Mouse (Mus musculus) A20 (cell line): ENCODE measurements at regions not wholly inside any gene's neighbourhood (a gene's known extent, or its start where the extent isn't known, plus 50 kb on each side); places are given as distances from the start of the nearest gene placed in this dataset.

Experiments used
- DNase-seq: peaks from one replicate; pipeline ENCODE4 v3.0.0-alpha.2; 2011; ENCODE audit warnings: low read depth, low spot score

DNA sequence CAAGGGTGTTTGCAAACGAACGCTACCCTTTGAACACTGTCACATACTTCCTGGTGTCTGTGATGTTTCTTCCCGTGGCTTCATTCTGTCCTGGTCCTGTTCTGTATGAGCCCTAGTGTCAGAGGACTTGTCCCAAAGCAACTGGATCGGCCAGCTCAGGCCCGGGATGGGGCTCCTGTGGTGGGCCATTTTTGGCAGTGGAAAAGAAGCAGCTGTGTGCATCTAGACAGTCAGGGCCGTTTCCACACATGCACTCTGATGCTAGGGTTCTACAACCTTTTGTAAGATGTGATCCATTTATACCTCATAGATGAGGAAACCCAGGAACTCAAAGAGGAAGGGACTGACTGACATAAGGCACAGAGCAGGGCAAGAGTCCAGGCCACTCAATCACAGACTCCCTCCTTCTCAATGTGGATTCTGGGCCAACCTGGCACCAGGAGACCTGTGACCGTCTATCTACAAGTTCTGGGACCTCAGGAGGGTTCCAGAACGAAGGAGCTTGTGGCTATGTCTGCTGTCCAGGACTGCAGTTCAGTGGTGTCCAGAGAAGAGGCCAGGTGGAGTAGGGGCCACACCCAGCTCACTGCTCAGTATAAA lies 155.2 kb downstream of the Trim29 start:
- no peak for DNase-seq

DNA sequence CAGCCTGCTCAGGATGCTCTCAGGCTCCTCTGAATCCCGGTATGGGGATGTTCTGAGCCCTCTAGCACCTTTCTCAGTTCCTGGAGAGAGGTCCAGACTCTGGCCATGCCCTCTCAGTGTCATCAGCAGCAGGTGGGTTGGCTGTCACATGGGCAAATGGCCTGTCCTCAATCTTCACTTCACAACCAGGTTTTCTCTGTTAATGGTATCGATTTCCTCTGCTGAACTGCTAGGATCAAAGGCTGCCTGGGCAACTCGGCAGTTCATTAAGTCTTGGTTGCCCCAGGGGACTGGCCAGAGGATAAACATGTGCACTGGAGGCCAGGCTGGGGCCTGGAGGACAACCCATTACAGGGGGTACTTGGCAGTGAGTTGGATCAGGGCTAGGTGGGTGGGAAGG lies 156.2 kb downstream of the Trim29 start:
- no peak for DNase-seq

DNA sequence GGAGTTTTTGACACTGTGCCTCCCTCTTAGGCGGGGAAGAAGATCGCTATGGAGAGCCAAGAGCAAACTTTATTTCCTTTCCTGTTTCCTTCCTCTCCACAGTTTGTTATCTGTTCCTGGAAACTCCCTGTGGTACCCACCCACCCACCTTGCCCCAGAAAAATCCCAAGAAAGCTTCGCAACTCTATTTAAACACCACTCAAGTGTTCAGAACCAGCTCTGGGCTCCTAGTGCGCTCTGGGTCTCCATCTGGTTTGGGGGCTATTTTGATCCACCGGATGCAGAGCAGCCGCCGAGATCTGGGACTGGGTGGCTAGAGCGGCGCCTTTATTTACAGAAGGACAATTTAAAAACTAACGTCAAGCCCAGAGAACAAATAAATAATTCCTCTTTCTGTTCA lies 158.6 kb downstream of the Trim29 start:
- no peak for DNase-seq

DNA sequence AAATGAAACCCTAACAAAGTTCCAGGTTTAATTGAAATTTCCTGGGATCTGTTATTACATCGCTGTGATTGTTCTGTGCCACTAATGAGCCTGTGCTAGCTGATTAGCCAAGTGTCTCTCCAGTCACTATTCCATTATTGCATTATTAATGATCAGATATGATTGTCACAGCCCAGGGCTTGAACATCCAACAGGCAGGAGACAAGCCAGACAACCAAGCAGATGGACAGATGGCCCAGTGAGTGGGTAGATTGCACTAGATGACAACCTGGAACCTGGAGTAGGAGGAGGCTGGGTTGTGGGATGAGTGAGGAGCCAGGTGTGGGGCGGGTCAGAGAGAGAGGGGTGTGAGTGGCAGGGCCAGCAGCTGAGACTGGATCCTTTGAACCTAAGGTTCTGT lies 161.6 kb downstream of the Trim29 start:
- no peak for DNase-seq

DNA sequence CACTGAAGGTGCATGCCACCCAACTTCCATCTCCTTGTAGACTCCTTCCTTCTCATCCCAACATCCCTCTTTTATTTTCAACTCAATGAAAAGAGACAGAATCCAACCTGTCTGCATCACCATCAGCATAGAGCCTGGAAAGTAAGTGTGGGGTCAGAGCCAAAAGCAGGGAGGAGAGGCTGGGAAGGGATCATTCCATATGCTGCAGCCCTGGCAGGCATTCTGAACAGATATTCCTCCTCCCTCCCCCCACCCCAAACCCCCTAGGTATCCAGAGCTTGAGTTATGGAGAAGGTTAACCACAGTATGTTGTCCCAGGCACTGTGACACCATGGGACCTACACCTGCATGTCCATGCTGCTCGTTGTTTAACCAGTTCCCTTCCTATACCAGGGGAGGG lies 162.5 kb downstream of the Trim29 start:
- DNase-seq = no peak

DNA sequence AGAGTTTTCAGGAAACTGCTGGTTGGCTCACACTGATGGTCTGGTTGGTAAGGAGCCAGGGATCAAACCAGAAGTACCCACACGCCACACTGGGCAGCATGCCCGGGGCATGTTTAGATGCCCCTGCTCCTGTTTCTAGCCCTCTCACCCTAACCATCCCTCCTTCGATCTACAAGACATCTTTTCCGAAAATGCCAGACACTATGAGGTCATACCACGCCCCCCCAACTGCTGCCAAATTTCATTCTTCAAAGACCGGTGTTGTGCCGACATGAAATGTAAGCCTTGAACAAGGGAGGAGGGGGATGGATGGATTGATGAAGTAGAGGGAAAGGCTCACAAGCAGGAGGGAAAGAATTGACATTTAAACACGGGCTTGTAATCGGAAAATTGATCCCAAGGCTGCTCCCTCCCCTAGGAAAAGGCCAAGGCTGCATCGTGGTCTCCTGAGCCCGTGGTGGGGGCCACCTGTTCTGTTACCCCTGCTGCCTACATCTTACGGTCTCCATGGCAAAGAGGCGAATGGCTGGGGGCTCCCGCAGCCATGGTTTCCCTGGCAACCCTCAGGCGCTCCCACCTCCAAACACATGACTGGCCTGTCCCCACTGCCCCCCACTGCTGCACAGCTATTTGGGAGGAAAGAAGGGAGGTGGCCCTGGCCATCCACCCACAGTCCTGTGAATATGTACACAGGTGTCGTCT lies 163.1 kb downstream of the Trim29 start:
- no peak for DNase-seq

DNA sequence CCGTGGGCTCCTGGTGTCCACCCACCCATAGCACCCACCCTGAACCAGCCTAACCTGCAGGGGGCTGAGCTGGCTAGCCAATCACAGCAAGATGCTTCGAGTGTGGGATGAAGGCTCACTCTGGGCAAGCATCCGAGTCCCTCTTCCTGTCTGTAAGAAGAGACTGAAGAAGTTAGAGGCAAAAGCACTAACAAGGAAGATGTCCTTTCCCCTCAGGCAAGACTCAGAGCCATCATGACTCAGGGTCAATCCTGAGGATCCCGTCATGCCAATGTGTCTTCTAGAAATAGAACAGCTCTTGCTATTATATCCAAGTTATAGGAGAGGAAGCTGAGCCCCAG lies 163.6 kb downstream of the Trim29 start:
- DNase-seq = no peak

DNA sequence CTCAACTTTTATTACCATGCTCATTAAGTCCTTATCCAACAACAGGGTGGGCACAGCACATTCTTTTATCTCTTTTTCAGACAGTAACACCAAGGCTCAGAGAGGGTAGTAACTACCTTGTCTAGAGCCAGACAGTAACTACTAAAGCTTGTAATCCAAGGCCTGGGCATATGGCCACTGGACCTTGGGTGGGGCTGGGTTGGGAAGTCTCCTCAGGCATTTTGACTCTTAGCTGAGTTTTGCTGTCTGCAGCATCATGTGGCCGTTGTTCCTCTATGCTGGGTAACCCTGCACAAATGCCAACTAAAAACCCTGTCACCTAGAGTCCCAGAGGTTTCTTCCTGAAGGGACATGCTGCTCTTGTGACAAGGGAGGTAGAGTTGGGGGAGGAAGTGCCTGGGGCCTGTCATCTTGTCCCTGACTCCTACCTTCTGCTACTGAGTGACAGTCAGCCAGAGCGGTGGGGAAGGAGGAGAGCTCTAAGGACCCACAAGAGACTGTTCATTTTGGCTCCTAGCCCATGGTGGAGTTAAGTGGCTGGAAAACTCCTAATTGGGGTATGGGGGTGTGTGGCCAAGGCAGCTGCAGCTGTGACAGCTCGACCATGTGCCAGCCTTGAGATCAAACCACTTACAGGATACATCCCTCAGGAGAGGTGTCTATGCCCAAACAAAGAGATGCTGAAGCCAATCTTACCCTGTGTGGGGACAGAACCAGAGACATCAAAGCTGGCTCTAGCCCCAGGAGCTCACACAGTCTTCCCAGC lies 170.4 kb downstream of the Trim29 start:
- no peak for DNase-seq

DNA sequence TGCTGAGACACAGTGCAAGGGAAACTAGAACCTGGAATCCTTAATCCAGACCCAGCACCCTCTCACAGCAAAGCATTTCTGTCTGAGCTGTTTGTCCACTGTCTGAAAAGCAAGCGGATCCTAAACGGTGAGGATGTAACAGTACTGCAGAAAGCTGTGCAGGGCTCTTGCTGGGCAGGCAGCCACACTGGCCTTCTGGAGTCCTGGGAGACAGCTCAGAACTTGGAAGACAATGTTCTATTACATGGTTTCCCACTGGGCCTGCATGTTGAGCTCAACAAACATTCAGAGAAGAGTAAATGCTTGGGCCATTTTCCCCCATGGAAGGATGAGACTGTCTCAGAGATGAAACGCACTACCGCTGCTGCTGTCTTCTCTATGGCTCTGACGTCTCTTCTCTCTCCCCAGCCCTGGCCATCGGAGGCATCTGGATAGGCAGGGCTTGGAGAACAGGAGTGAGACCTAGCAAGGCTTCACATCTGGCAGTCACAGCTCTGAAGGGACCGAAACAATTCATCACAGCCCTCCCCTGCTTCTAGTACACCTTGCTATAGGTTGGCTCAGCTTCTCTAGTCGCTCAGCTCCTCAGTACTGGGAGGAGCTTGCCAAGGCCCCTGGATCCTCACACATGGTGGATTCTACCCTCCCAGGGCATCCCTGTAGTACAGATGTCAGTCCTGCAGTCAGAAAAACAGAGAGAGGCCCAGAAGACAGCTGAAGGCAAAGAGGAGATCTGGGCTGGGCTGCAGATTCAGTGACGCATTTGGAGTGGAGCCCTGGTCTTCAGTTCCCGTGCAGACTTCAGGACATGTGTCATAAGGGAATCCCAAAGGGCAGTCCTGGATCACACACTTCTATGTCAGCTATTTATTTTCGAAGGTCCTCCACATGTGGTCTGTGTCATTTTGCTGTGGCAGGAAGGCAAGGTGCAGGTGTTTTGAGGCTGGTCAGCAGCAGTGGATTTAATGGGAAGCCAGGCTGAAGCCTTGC lies 171.7 kb downstream of the Trim29 start:
- no peak for DNase-seq

DNA sequence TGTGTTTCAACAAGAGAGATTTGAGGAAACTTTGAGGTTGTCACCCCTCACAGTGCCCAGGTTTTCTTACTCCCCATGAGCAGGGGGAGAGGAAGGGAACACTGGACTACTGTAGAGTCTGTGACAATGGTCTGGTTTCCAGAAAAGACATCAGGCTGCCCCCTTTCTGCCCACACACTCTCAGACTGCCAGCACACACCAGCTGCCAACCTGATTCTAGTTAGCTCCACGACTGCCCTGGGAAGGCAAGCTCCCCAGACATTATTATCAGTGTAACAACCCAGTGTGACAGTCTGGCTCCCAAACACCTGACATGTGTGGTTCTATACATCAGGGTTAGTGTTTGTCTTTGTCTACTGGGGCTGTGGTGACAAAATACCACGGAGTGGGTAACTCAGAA lies 172.5 kb downstream of the Trim29 start:
- DNase-seq = no peak

DNA sequence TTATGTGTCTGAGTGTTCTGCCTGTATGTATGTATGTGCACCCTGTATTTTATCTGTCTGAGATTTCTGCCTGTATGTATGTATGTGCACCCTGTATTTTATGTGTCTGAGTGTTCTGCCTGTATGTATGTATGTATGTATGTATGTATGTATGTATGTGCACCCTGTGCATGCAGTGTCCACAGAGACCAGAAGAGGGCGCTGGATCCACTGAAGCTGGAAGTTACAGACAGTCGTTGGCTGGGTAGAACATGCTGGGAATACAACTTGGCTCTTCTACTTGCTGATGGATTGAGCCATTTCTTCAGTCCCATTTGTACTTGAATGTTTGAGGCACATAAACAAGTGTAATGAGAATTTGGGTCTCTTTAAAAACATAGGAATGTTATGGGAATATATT lies 173.3 kb downstream of the Trim29 start:
- DNase-seq = no peak

DNA sequence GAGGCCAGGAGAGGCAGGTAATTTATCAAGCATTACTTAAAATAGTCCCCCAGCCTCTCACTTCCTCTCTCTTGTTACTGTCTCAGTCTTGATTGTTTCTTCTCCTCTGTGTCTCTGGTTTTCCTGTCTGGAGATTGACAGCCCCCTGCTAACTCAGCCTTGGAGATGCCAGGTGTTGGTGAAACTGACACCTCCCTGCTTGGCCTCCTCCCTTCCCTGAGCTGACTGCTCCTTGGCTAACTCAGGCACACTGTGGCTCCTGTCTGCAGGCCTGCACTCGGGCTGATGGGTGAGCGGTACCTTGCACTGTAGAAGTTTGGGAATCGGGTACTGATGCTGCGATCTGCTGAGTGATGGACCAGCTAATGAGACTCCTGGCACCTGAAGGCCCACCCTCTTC lies 176.1 kb downstream of the Trim29 start:
- peak; percentile 21 for DNase-seq

DNA sequence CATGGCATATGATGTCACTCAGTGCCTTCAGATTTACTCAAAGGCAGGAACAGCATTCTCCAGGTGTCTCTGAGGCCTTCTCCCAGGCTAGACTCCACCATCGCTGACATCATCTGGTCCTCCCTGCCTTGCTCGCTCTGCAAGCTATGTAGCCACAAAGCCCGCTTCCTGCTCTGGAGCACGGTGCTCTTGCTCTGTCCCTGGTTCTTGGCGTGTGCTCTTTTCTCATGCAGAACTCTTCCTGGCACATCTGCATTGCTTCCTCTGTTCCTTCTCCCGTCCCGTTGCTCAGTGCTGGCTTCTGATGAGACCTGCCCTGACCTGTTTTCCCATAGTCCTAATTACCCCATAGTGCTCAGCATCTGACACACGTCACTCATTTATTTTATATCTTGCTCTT lies 178.6 kb downstream of the Trim29 start:
- no peak for DNase-seq

DNA sequence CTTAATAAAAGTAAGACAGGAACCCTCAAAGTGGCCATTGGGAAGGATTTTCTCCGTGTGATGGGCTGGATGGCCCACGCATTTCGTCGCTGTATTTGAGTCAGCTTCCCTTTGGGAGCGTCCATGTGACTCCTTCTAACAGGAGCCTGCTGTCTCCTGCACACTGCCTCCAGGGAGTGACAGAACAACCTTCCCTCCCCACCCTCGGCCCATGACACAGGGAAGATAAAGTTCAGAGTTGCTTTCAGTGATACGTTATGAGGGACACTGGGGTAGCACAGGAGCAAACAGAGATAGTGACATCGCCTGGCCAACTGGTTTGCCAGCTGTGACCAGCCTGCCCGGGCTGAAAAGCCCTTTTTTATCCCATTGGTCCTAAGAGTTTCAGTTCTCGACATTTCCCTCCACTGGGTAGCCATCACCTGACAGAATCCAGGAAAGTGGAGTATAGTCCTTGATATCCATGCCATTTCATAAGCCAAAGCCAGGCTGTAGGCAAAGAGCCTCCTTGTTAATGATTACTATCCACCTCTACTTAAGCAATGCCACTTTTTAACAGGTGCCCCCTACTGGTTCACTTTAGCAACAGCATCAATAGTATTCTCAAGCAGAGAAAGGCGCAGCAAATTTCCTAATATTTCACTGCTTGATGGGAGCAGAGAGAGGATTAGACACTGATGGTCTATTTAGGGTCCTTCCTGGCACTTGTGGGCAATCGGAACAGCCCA lies 180.5 kb downstream of the Trim29 start:
- DNase-seq = peak; percentile 36

DNA sequence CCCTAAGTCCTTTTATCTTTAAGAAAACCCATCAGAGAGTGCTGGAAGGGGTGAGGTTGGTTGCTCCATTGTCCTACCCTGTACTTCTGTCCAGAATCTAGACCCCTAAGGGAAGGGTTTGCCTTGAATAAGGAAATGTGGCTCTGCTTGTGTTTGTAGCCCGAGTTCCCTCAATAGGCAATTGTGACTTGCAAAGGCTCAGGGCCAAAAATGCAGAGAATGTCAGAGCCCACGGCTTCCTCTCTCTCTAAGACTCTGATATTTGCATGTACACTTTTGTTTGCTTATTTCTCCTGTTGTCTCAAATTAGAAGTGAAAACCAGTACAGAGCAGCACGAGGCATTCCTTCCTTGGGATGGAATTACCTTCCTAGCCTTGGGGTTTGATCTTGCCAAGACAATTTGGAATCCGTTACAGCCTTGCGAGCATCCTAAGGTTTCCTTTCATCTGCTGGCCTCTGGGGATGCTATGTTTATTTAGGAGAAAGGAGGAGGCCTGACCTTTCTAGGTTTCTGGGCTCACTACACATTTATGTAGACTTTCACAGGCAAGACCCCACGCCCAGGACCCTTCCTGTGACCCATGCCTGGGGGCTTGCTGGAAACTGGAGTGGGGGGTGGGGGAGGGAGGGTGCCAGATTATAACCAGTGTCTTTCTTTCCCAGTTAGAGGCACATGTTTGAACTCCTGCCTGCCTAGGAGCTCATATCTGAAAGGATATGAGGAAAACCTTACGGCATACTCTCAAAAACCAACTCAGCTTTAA lies 181.8 kb downstream of the Trim29 start:
- DNase-seq = no peak

DNA sequence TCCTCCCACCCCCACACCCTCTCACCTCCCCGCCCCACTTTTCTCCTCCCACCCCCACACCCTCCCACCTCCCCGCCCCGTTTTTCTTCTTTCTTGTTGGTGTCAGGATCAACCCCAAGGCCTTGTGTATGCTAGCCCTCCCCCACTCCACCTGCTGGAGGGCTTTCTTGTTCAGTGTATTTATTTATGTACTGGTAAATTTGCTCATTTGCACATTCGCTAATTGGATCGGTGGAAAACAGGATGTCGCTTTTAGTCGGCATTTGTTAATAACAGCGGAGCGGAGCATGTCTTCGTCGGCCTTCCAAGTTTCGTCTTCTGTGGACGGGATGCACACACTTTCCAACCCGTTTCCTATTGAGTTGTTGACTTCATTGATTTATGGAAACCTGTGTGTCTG lies 187.9 kb downstream of the Trim29 start:
- no peak for DNase-seq

DNA sequence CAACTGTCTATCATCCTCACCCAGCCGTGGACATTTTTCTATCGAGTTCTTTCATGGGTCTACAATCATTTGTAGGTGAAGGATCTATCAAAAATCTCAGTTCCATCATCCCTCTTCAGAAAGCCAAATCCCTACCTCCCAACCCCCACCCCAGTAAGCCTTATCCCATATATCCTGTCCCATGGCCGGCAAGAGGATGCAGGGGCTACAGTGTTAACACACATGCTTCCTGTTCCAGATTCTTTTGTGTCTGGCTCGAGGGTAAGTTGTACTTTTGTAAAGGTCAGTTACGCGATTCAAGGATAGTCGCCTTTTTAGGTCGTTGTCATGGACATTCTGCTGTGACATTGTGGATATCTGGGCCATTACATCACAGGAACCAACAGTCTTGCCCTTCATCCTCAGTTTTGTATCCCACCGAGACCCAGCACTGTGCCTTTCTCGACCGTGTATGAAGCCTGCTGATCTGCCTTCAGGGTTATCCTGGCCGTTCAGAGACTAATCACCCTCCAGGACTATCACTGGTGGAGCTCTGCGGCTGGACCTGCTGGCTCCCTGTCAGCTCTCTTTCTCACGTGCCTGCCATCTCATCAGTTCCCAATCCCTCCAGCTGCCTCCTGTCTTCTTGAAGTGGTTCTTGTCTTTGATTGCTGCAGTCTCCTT lies 193.8 kb downstream of the Trim29 start:
- DNase-seq = no peak

DNA sequence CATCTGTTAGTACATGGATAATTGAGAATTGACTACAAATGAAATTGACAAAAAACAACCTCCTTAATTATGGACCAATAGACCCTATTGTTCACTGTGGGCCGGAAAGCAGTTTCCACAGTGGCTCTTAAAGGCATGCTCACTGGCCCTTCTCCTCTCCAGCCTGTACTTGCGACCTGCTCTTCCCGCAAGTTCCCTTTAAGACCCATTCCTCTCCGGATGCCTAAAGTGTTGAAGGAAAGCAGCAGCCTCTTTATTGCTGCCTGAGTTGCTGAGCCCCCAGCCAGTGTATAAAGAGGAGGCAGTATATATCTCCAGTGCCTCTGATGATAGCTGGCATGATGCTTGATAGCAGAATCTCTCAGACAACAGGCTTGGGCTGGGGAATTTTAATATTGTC lies 195.2 kb downstream of the Trim29 start:
- no peak for DNase-seq

DNA sequence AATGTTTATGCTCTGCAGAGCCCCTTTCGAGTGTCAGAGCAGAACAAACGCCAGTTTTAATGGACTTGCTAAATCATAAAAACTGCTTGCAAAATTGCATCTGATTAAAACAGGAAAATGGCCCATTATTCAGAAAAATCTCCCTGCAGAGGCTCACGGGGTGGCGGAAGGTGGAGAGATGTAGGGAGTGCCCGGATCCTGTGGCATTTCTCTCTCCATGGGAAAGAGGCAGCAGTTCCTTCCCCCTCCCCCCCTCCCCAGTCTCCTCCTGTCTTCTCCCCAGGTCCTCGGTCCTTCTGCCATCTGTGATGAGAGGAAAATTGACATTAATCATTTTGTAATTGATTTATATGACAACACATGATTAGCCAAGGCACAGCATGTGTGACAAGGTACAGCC lies 195.6 kb downstream of the Trim29 start:
- DNase-seq = no peak

DNA sequence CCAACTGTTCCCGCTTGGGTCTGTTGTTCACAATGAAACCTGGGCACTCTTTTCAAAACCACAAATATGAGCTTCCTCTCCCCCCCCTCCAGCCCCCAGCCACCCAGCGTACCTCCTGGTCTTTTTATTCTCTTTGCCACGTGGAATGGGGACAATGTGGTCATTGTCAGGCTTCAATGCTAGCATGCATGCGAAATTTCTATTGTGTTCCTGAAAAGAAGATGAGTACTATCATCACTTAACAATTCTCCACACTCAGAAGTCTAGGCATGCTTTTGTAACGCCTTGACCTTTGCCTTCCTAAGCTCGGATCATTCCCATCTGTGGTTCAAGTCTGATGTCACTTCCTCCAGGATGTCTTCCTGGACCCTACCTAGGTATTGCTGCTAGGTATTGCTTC lies 202.2 kb downstream of the Trim29 start:
- DNase-seq = no peak
